Mouse (Mus musculus): ENCODE measurements around the gene Fbln5. TPM values are rescaled to one million over a fixed set of nuclear protein-coding genes. Genes with fewer than 3 reads are reported as not detected.

The Fbln5 gene
- polyA plus RNA-seq, 2 experiments, result 112 to 164 TPM

DNA sequence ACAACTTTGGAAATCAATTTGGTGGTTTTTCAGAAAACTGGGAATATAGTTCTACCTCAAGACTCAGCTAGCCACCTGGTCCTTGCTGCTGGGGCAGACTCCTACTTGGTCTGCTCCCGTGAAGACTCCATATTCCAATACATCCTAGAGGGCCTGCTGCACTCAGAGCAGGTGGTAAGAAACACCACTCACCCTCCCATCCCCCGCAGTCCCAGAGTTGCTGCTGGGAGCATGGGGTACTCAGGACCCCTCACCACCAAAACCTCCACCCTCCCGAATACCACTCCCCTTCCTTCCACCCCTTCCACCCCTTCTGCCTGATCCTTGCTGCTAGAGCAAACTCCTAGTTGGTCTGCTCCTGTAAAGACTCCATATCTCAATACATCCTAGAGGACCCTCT lies 119.7 kb downstream of the Fbln5 start:
- H3K4me3 ChIP-seq (replicated peaks; ENCODE audit: low read length), result no peak overlapping the region
- no peaks in the 10 kb centered on the region for H3K4me1 ChIP-seq (ENCODE audit: control insufficient read depth, insufficient read depth, low read length)
- DNase-seq (ENCODE audit: low spot score), result no peak
- ATAC-seq (ENCODE audit: low FRiP score, low read depth), result no peak
- H3K9ac ChIP-seq (ENCODE audit: low read depth, low read length, severe bottlenecking), result no peak overlapping the region
- no peaks in the 10 kb centered on the region for H3K36me3 ChIP-seq (ENCODE audit: control insufficient read depth, insufficient read depth, low read length)
- TF ChIP-seq POLR2A (IDR thresholded peaks at IDR 0.05; ENCODE audit: borderline replicate concordance, extremely low read depth, insufficient read depth, insufficient read length), result no peak
- H3K4me2 ChIP-seq (replicated peaks; ENCODE audit: low read depth, low read length, severe bottlenecking), result no peak overlapping the region
- H3K27ac ChIP-seq (replicated peaks; ENCODE audit: low read depth, low read length), result no peak overlapping the region
- no peaks in the 10 kb centered on the region for H3K27me3 ChIP-seq (ENCODE audit: control insufficient read depth, insufficient read depth, low read length)
- no peaks in the 10 kb centered on the region for H3K9me3 ChIP-seq (ENCODE audit: control insufficient read depth, low read length)
- 81% methylated on average over 3 of the region's 3 CpGs for WGBS

Other genes starting within 250 kb of the Fbln5 start
- 0.36 and 0.48 TPM in 2 replicates for gene Tc2n, start 100.5 kb downstream of the Fbln5 start, polyA plus RNA-seq (2012; rRNA removed)
- 0.94 and 0.95 TPM in 2 replicates for gene Tc2n, start 100.5 kb downstream of the Fbln5 start, polyA plus RNA-seq (2014; fragmentation: Nextera tagmentation; extraction: Ambion mirVana)
- gene Trip11, start 94.2 kb upstream of the Fbln5 start, polyA plus RNA-seq (2012; rRNA removed), result 9.3 and 10.5 TPM in 2 replicates
- 24.4 and 26.2 TPM in 2 replicates for gene Trip11, start 94.2 kb upstream of the Fbln5 start, polyA plus RNA-seq (2014; fragmentation: Nextera tagmentation; extraction: Ambion mirVana)
- 10.2 and 11.1 TPM in 2 replicates for gene Atxn3, start 139.2 kb upstream of the Fbln5 start, polyA plus RNA-seq (2012; rRNA removed)
- gene Atxn3, start 139.2 kb upstream of the Fbln5 start, polyA plus RNA-seq (2014; fragmentation: Nextera tagmentation; extraction: Ambion mirVana), result 9.6 and 10.9 TPM in 2 replicates
- gene Cpsf2, start 156.9 kb upstream of the Fbln5 start, polyA plus RNA-seq (2012; rRNA removed), result 12.3 and 14.3 TPM in 2 replicates
- 26.7 and 29.5 TPM in 2 replicates for gene Cpsf2, start 156.9 kb upstream of the Fbln5 start, polyA plus RNA-seq (2014; fragmentation: Nextera tagmentation; extraction: Ambion mirVana)

Data from limb, embryonic 14.5 days (tissue).